Mouse (Mus musculus) ovary, postnatal 36 days (tissue): ENCODE measurements around the gene 4930518I15Rik.
"Not testable (repeated sequence)": the region's sequence is repeated elsewhere in the genome, so short reads cannot be mapped to it uniquely, and the experiment has no call there.

ENCODE experiments used
- DNase-seq: peaks from one replicate; pipeline ENCODE4 v3.0.0; 2022; ENCODE audit warnings: low spot score, mixed read lengths

4930518I15Rik gene

DNA sequence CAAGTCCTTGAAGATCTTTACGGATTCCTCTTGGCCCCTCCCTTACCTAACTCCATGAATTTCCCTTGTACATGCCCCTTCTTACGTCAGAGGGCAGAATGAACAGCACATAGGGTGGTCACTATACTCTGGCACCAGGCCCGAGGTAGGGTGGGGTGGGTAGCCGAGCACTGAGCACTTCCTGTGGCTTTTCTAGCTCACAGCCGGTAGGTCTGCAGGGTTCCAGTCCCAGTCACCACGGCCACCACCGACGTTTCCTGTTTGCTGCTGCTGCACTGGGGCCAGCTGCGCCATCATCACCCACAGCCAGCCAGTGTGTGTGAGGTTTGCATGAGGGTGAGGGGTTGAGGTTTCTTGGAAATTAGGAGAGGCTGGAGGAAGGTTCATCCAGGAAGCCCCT lies 20.0 kb upstream of the 4930518I15Rik start:
- no peak for DNase-seq

DNA sequence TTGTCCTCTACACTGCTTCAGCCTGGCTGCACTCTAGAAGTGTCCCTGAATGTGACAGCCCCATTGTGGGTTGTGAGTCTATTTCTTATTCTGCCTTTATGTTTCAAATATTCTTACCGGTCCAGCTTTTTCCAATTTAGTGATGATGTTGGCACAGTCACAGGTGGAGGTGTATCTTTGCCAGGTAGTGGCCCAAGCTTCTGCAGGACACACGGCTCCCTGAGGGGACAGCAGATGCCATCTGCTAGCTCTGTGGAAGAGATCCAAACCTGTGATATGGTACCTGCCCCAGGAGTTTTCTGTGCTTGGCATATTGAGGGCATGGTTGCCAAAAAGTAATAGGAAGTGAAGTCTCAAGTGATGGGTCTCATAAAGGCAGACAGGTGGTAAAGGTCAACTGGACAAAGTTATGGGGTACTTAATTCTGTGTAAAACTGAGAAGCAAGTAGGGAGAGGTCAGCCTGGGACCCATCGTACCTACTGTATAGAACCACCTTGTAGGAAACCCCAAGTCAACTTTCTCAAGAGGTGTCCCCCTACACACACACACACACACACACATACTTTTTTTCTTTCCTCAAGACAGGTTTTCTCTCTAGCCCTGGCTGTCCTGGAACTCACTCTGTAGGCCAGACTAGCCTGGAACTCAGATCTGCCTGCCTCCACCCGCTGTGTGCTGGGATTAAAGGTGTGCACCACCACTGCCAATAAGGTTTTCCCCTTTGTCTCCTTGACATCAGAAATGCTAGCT lies 17.2 kb upstream of the 4930518I15Rik start:
- DNase-seq: no peak

DNA sequence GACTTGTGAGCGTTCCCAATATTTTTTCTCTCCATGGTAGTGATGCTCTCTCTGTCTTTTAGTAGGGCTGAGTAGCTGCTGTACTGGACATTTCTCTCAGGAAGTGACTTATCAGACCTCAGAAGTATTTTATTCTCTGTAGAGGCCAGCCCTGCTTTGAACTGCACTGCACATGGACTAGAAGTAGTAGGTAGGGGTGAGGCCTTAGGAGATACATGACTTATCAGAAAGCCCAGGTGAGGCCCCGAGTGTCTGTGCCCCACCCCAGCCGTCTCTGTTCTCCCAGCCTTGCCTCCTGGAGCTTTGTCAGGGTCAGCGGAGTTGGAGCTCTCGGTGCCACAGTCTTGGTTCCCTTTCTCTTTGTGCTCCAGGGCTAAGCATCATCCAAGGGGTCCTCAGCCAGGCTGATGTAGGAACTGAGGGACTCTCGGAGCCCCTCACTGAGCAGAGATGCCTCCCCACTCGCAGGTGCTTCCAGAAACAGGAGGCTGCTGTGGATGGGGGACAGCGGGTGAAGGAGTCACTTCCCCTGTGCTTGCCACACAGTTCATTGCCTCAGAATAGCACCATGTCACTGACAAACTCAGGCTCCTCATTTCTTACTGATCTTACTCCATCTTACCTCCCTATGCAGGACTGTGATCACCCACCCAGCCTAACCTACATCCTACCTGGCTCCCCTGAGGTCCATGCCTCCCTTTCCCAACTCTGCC lies 16.5 kb upstream of the 4930518I15Rik start:
- no peak for DNase-seq

DNA sequence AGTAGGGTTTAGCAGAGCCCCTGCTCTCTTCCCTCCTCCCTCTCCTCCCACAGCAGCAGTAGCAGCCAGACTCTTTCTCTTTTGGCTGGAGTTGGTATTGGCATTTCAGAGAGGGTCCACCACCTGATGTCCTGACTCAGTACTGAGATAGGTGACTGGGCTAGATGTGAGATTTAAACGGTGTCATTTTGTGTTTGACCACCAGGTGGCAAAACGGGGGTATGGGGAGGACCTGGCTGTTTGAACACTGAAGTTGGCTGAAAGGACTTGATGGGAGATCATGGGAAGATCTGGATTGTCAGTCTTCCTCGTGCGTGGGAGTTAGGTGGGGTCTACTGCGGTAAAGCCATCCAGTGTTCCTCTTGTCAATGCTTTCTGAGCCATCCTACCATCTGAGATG lies 15.9 kb upstream of the 4930518I15Rik start:
- no peak for DNase-seq

DNA sequence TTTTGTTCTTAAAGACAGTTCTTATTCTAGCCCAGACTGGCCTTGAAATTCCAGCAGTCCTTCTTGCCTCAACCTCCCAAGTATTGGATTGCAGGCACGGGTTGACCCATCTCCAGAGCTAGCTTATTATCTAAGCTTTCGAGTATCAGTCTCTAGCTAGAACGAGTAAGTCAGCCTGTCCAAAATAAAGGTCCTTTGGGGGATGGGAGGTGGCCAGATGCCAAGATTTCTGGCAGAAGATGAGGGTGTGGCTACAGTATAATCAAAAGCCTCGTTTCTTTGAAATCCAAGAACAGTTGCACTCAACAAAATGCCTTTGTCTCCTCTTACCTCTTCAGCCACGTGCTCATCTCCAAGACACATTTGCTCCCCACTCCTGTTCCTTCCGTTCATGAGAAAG lies 12.8 kb upstream of the 4930518I15Rik start:
- peak; percentile 63 for DNase-seq

DNA sequence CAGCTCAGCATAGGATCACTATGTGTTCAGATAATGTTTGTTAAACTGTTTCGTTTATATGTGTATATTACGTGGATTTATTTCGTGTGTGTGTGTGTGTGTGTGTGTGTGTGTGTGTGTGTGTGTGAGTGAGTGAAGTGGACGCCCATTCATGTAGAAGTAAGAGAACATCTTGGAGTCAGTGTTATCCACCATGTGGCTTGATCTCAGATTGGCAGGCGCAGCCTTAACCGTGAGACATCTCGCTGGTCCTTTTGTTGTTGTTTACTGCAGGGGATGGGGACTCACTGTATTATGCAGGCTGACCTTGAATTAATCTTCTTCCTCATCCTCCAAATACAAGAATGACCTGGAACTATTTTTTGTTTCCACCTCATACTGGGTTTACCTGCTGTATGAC lies 11.8 kb upstream of the 4930518I15Rik start:
- no peak for DNase-seq

DNA sequence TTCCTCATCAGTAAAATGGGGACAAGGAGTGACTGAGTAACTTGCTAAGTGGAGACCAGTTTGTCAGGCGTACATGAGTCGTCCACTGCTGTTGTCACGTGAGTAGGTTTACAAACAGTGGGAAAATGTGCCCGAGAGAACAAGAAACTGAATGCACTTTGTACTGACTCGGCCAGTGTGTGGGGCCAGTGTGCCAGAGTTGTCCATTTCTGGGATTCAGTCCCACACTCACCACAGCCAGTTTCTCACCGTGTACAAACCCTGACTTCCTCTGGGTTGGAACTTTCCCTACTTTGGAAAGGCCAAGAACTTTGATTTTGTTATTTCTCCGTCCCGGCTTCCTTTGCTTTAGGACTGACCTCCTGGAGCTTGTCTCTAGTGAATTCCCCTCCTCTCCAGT lies 11.2 kb upstream of the 4930518I15Rik start:
- no peak for DNase-seq

DNA sequence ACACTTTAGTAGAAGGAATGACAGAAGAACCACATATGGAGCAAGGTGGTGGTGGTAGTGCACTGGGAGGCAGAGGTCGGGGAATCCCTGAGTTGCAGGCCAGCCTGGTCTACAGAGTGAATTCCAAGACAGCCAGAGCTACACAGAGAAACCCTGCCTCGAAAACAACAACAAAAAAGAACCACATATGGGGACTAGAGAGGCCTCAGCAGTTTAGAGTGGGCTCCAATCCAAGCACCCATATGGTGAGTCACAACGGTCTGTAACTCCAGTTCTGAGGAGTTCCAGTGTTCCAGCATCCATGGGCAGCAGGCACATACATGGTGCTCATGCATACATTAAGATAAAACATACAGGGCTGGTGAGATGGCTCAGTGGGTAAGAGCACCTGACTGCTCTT lies 6.7 kb upstream of the 4930518I15Rik start:
- no peak for DNase-seq

DNA sequence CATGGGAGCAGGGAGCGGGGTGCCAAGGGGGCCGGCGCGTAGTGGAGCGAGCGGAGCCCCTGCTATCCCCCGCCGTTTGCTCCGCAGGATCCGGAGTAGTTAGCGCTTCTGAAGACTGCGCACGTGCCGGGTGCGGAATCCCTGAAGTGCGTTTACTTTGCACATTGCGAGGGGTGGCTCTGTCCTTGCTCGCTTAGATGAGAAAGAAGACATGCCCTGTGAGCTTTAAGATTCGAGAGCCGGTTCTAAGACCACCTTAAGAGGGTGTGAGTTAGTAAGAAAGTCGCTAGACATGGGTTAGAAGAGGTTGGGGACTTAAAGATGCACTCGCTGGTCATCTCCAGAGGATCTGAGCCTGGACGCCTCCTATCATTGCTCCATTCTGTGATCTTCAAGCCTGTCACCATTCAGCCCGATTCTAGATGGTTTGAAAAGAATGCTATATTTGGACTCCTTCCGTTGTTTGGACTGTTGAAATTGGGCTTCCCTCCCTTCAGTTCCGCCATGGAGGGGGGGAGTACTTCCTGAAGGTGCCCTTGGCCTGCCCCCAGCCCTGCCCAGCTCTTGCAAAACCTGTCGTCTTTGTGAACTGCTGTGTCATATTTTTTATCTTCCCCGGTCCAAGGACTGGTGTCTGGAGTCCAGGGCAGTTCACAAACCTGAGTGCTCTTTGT lies 5.9 kb upstream of the 4930518I15Rik start:
- DNase-seq: peak; percentile 56

DNA sequence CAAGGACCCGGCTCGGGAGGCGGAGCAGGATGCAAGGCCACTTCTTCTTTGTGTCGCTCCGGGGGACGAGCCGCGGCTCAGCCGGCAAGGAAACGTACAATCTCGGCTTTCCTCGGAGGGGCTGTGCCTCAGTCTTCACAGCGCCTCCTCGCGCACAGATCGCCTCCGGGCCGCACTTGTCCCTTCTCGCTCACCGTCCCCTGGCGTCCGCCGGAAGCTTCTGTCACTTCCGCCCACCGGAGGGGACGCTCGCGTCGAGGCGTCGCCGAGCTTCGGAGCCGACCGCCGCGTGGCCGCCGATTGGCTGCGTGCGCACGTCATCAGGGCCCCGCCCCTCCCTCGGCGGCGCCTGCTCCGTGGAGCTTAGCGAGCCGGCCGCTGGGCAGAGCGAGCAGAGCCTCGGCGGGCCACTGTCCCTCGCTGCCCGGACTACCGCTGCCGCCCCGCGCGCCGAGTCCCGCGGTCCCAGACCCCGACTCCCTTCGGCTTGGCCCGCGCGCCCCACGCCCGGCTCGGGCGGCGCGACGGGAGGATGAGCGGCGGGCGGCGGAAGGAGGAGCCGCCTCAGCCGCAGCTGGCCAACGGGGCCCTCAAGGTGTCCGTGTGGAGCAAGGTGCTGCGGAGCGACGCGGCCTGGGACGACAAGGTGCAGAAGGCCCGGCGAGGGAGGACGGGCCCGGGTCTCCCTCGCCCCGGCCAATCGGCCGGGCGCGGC lies 5.2 kb upstream of the 4930518I15Rik start, which contains the start of gene Rab5if:
Gene Rab5if, plus strand, starts transcription at position 357 of the 715 bp plus-strand sequence.
- peak; percentile 98 for DNase-seq

DNA sequence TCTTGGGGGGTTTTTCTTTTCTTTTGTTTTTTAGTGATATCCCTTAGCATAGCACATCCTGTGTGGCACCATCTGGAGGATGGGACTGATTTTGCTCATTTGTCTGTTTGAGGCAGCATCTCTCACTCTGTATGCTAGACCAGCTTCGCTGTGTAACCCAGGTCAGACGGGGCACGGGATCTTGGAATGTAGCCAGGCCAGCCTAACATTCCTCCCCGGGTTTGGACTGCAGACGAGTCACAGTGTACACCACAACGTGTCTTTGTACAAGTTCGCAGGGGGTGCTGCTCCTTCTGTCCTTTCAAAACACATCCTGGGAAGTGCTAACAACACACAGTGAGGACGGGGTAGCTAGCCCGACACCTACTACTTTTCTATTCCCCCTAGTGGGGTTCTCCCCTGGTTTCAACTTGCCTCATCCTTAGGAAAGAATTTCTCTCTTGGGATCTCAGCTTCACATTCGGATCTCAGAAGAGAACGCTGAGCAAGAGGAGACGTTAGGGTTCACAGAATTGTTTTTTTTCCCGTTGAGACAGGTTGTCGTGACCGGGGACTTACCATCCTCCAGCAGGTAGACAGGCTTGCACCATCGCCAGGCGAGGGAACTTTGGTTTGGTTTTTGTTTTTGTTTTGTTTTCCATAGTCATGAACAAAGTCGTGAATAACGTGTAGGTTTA lies 4.4 kb upstream of the 4930518I15Rik start:
- DNase-seq: peak; percentile 47

DNA sequence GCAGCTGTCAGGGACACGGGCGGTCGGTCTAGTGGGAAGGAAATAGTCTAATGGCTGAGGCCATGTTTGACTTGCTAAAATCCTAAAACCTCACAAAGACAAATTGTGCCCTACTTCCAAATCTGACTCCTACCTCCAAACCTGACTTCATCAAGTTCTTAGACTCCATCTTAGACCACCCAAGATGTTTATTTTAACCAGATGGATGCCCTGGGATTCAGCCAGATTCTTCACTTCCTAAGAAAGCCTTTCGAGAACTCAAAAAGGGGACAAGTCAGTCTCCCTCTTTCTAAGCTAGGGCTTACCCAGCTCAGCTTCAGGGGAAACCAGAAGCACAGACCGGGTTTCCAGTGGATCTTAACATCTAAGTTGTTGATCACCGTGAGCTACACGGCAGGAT lies 925 bp upstream of the 4930518I15Rik start:
- DNase-seq: no peak

DNA sequence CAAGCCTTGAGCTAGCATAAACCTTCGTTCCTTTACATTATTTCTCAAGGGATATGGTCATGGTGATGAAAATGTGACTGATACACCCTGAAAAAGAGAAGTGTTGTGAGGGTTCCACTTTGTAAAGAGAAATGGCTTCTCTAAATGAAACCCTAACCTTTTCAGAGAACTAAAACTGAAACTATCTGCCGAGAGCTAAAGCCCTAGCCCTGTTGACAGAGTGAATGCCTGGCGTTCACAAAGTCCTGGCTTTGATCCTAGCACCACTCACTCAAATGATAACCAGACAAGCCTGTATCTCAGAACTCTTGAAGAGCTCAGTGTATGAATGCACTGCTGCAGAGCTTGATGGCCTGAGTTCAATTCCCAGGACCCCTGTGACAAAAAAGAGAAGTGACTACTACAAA lies 358 bp downstream of the 4930518I15Rik start:
- DNase-seq: no peak

DNA sequence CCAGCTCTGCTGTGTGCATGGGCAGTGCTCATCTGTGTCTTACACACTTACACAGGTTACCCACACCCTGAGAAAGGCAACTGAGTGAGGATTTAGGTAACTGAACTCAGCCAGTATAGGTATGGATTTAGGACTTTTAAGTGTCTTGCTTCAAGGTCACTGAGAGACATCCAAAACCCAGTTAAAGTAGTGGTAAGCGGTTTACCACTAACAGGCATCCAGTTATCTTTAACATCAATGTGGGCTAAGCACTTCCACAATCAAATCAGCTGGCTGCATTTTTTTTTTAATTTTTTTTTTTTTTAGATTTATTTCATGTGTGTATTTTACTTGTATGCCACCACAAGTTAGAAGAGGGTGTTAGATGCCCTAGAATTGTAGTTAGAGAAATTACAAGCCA lies 1.4 kb downstream of the 4930518I15Rik start:
- DNase-seq: no peak

DNA sequence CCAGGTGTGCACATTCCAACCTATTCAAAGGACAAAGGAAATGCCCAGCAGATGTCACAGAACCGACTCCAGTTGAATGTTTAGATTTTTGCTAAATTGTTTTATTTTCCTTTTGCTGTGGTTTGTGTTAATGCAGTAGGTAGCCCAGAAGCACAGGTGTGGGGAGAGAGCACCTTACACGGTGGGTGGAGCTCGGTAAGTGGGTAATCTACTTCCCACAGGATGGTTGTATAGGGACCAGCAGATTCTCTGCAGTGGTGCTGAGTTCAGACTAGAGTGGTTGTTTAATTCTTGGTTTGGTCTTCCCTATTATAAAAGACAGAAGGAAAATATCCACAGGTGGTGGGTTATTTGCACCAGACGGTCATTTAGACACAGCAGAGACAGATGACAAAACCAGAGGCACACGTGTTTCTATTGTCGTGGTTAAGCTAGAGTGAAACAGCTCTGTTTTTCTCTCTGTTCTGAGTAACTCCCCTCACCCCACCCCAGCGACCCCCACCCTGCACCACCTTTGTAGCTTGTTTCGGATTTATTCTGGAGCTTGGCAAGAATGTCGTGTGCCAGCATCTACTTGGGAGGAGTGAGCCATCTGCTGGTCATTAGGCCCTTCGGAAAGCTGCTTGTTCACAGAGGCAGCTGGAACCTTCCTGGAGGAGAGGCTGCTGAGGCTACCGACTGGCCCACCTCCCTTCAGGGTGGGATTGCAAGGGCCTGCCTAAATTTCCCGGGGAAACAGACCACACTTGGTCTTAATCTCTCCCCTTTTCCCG lies 3.6 kb downstream of the 4930518I15Rik start:
- DNase-seq: peak; percentile 40

DNA sequence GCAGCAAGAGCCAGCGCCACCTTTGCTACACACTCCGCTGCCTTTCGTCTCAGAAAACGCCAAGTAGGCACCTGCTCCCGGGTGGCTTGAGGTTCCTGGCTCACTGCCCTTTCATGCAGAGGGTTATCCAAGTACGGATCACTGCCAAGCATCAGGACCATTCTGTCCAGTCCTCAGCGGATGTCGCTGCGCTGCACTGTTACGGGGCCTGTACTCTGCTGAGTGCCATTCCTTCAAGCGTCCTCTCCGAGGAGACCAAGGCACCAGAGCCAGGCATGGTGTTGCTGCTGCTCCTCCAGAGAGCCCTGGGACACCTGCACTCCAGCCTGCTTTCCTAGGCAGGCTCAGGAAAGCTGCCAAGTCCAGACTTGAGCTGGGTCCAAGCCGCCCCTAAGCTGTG lies 4.2 kb downstream of the 4930518I15Rik start:
- DNase-seq: not testable (repeated sequence)

DNA sequence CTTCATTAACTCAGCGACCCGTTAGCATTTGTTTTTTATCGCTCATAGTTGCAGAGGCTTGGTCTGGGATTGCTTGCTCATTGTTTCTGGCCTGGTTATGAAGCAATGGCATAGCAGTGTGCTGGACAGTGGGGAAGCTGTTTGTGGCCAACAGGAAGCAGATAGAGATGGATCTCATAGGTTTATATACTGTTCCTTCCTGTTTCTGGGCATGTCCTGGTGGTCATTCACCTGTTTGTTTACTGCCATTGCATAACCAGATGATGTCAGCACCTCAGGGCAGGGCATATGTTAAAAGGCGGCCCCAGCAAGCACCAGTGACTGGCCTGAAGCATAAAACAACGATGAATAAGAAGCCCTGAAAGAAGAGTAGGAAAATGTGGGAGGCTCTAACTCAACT lies 7.2 kb downstream of the 4930518I15Rik start:
- DNase-seq: no peak

DNA sequence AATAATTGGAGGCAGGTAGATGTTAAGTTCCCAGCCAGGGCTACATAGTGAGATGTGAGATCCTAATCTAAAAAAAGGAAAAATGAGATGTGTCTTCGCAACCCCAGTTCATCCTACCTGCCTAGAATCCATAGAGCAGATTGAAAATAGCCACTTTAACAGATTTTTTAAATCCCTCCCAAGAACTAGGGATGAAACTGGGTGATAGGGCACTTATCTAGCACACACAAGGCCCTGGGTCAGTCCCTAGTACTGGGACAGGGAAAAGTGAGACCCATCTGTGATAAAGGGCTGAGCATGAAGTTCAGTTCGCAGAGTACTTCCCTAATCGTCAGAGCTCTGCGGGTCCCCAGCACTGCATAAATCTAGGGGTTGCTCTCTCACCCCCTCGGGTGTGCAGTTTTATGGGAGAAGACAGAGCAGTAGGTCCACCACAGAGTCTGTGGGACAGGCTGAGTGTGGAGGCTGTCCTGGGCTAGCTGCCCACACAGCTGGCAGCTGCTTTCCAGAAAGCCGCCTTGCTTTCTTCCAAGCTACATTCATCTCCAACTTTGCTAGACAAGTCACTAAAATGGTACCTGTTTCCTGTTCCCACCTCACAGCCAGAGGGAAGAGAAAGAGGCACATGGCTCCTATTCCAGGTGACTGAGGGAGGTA lies 9.1 kb downstream of the 4930518I15Rik start:
- no peak for DNase-seq

DNA sequence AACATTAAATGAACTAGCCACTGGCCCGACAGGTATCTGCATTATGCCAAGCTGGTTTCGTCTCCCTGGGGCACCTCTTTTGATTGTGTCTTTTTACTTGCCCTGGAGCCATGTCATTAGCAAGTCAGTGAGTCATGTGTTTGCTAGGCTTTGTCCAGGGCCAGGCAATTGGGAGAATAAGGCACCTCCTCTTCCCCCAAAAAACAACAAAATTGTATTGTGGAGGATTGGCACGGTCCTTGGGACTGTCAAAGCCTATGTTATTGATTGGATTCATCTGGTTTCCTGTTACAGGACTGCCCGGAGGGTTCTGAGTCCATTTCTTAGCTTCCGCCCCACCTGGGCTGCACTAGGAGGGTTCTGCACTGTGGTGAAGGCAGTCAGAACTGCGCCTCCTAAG lies 10.1 kb downstream of the 4930518I15Rik start:
- DNase-seq: no peak

DNA sequence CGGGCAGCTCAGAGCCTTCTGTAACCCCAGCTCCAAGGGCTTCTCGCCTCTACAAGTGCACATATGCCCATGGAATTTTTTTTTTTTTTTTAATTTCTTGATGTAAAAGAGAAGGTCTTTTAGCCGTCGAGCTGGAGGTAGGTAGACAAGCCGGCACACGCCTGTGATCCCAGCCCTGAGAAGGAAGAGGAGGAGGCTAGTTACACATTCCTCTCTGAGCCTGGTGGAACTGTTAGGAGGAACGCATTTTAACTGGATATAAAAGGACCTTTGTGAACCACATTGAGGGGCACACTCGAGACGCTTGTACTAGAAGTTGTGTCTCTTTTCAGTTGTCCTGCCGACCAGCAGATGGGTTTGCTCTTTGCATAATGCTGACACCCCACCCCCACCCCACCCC lies 13.0 kb downstream of the 4930518I15Rik start:
- no peak for DNase-seq
